Mouse (Mus musculus) liver, embryonic 13.5 days (tissue): ENCODE results near the gene Cdc42ep2. TPM values are rescaled to one million over a fixed set of nuclear protein-coding genes. Genes with fewer than 3 reads are reported as not detected.

ENCODE experiments used
- ATAC-seq: fragments of 200-750 bp; cut with Nextera tagmentation; 2 replicates; pipeline ENCODE4 v1.8.0; 2017; ENCODE audit warnings: low read depth, mild to moderate bottlenecking, moderate number of reproducible peaks, moderate library complexity
- DNase-seq: peaks from one replicate; pipeline ENCODE4 v3.0.0; 2022
- H3K27ac ChIP-seq: fragments of 300-500 bp; sonication (generic); 2 replicates; pipeline ENCODE4 v1.5.1; 2015; ENCODE audit warnings: moderate library complexity, mild to moderate bottlenecking, inconsistent platforms
- H3K27me3 ChIP-seq: fragments of 300-500 bp; sonication (generic); 2 replicates; pipeline ENCODE4 v1.6.1; 2015; ENCODE audit warnings: mild to moderate bottlenecking, inconsistent platforms
- H3K36me3 ChIP-seq: fragments of 300-500 bp; sonication (generic); 2 replicates; pipeline ENCODE4 v1.6.1; 2015; ENCODE audit warnings: mild to moderate bottlenecking, inconsistent platforms
- H3K4me1 ChIP-seq: fragments of 300-500 bp; sonication (generic); replicated peaks from 2 replicates; pipeline ENCODE4 v1.6.1; 2015; ENCODE audit warnings: inconsistent platforms
- H3K4me2 ChIP-seq: fragments of 300-500 bp; sonication (generic); 2 replicates; pipeline ENCODE4 v1.6.1; 2015; ENCODE audit warnings: inconsistent platforms, mild to moderate bottlenecking, moderate library complexity
- H3K4me3 ChIP-seq: fragments of 300-500 bp; sonication (generic); replicated peaks from 2 replicates; pipeline ENCODE4 v1.5.1; 2015; ENCODE audit warnings: mild to moderate bottlenecking, inconsistent platforms
- H3K9ac ChIP-seq: fragments of 300-500 bp; sonication (generic); 2 replicates; pipeline ENCODE4 v1.6.1; 2015; ENCODE audit warnings: mild to moderate bottlenecking, inconsistent platforms
- H3K9me3 ChIP-seq: fragments of 300-500 bp; sonication (generic); replicated peaks from 2 replicates; pipeline ENCODE4 v1.6.1; 2016; ENCODE audit warnings: inconsistent platforms
- WGBS: fragments of 180-500 bp; shearing (Covaris S2); methylation state at CpG from one replicate; pipeline ENCODE4 v1.1.7; 2015; ENCODE audit not compliant: insufficient replicate concordance; 5-methylcytosine and 5-hydroxymethylcytosine counted together
- polyA plus RNA-seq: library from polyadenylated mRNA; unstranded; fragments of >200 nt; fragmentation: Nextera tagmentation; extraction: Ambion mirVana; gene quantifications from 2 replicates; pipeline ENCODE4 v1.2.1, GENCODE M21; 2015

The Cdc42ep2 gene
- polyA plus RNA-seq, 1 experiment from 2014 or later = 2.7 TPM

DNA sequence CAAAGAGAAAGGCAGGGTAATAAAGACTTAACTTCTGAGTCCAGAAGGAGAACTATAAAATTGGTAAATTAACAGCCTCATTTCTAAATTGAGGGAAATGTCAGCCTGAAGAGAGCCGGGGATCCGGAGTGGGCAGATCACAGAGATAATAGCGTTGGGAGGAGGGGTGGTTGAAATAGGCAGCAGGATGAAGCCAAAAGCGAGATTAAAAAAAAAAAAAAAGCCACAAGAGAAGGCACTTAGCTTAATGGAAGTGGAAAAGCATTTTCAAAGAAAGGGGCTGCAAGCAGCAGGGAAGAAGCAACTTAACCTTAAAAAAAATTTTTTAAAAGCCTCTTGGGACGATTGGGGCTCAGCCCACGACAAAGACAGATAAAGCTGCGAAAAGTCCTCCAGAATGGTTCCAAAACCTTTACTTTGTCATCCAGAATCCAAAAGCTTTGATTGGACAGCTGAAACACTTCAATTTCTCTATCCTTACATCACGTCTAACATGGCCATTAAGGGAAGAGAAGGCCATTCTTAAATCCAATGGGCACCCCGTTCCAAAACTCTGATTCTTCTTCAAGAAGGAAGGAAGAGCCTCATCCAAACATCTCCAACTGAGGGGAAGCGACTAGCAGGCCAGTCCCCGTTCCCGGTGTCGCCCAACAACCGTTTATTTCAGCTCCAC lies 13.1 kb downstream of the Cdc42ep2 start:
- WGBS = under 1% methylated on average over 14 of the region's 14 CpGs
- DNase-seq = no peak
- H3K4me1 ChIP-seq = peaks cover 59% of the 10 kb centered on the region
- peak overlapping the region; percentile 92 for H3K27ac ChIP-seq
- ATAC-seq = no peak
- peak overlapping the region; percentile 99 for H3K9ac ChIP-seq
- no peaks in the 10 kb centered on the region for H3K9me3 ChIP-seq
- H3K4me2 ChIP-seq = peak overlapping the region; percentile 89
- peak overlapping the region; percentile 96 for H3K4me3 ChIP-seq
- H3K36me3 ChIP-seq = peaks cover 34% of the 10 kb centered on the region
- no peaks in the 10 kb centered on the region for H3K27me3 ChIP-seq

DNA sequence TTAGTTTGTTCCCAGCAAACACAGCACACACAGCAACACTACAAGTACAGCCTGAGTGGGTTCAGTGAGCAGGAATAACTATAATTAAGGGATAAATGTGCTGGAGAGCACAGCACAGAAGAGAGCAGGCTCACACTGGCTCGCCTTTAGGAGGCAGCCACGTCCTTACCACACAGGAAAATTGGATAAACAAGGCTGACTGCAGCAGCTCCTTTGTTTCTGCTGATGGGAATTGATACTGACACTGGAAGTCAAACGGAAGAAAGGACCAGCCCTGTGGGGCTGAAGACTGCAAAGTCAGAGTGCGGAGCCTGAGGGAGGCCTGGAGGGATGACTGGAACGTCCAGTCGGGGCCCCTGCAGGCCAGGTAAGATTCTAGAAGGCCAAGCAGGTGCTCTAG lies 14.4 kb downstream of the Cdc42ep2 start:
- Histone ChIP-seq H3K27ac (peak overlapping the region; percentile 49; the same call in 1 of the 2 replicates), H3K36me3 (peaks cover 35% of the 10 kb centered on the region), H3K9me3 (no peaks in the 10 kb centered on the region), H3K9ac (peak overlapping the region; percentile 40; the same call in 1 of the 2 replicates), H3K4me1 (peaks cover 54% of the 10 kb centered on the region), H3K4me2 (peak overlapping the region; percentile 89), H3K4me3 (peak overlapping the region; percentile 27; the same call in 1 of the 2 replicates), H3K27me3 (no peaks in the 10 kb centered on the region)
- DNase-seq (no peak), ATAC-seq (no peak)
- WGBS = 66% methylated on average over 6 of the region's 6 CpGs

DNA sequence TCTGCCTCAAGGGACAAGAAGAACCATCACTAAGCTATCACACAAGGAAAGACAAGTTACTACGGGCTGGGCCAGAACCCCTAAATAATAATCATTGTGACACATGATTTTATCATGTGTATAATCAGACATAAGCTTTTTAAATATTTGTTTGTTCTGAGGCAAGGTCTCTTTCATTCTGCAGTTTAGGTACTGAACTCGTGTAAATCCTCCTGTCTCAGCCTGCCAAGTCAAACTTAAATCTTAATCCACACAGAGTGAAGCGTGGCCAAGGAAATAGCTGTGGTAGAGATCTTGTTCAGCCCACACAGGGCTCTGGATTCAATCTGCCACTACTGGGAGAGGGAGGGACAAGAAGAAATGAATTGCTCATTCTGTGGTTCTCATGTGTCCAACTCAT lies 17.3 kb downstream of the Cdc42ep2 start:
- ATAC-seq = no peak
- WGBS = 81% methylated on average over 3 of the region's 3 CpGs
- DNase-seq = no peak
- H3K36me3 ChIP-seq = peaks cover 60% of the 10 kb centered on the region
- peaks cover 33% of the 10 kb centered on the region for H3K4me1 ChIP-seq
- no peak overlapping the region for H3K9ac ChIP-seq
- no peak overlapping the region for H3K4me2 ChIP-seq
- H3K4me3 ChIP-seq = no peak overlapping the region
- no peaks in the 10 kb centered on the region for H3K27me3 ChIP-seq
- H3K27ac ChIP-seq = no peak overlapping the region
- H3K9me3 ChIP-seq = no peaks in the 10 kb centered on the region

DNA sequence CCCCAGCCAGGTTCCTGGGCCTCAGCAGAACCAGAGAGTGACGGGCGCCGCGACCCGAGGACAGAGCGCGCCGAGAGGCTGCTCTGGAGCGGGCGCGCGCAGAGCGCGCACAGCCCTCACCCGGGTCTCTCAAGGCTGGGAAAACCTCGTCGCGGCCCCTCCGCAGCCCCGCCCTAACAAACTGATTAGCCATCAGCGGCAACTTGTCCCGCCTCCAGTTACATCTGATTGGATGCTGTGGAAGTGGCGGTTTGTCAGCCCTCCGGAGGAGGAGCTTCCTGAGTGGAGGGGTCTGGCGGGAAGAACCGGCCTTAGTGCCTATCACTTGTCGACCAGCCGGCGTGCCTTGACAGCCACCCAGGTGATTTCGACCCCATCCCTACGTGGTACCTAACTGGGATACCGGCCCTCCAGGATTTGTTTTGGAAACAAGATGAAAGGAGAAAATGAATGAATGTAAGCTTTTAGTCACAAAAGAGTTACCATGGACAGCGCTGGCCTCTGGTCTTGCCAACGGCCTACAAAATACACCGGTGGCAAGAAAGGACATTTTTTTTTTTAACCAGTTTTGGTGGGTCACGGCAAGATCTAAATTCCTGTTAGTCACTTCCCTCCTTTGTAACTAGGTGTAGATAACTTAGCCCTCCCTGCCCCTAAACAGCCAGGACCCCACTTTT lies 30.5 kb downstream of the Cdc42ep2 start, which contains the start of gene Tigd3:
Gene Tigd3, minus strand, starts transcription at position 148 of the 677 bp plus-strand sequence.
- Histone ChIP-seq H3K27me3 (no peaks in the 10 kb centered on the region; the same call in 1 of the 2 replicates), H3K27ac (peak within 1 kb of the TSS; percentile 86), H3K9ac (peak within 1 kb of the TSS; percentile 91), H3K4me2 (peak within 1 kb of the TSS; percentile 97), H3K9me3 (no peaks in the 10 kb centered on the region), H3K4me1 (peaks cover 47% of the 10 kb centered on the region), H3K4me3 (peak within 1 kb of the TSS; percentile 75), H3K36me3 (peaks cover 49% of the 10 kb centered on the region)
- ATAC-seq (peak; percentile 94), DNase-seq (peak; percentile 93)
- 4% methylated on average over 36 of the region's 36 CpGs for WGBS

DNA sequence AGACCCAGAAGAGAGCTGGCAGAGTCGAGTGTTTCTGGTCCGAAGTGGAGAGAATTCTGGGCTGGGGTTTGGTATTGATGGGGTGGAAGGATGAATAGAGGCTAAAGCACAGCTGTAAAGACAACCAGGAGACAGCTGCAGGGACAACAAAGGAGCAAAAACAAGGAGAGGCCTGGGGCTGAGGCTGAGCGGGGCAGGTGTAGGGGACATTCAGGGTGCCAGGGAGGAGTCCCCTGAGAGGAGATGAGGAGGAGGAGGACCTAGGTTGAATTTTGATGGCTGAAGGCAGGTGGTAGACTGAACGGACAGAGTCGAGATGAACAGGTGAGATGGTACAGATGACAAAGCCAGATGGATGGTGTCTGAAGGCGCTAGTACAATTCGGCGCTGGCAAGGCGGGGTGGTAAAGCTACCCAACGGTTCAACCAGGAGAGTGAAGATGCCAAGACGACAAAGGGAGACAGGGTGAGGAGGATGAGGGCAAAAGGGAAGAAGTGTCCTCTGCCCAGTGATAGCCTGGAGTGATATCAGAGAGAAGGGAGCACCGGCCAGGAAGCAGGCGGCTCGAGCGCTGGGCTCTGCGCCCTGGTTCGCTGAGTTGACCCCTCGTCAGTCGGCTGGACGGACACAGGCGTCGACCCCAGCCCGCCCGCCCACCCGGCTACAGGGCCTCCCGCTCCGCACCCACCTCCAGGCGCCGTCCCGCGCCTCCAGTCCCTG lies 31.2 kb downstream of the Cdc42ep2 start:
- Histone ChIP-seq H3K9me3 (no peaks in the 10 kb centered on the region), H3K4me2 (peak overlapping the region; percentile 97), H3K9ac (peak overlapping the region; percentile 91), H3K4me3 (peak overlapping the region; percentile 75), H3K27me3 (no peaks in the 10 kb centered on the region; the same call in 1 of the 2 replicates), H3K27ac (peak overlapping the region; percentile 86), H3K4me1 (peaks cover 47% of the 10 kb centered on the region), H3K36me3 (peaks cover 44% of the 10 kb centered on the region)
- ATAC-seq (peak; percentile 41), DNase-seq (no peak)
- 12% methylated on average over 28 of the region's 31 CpGs for WGBS

DNA sequence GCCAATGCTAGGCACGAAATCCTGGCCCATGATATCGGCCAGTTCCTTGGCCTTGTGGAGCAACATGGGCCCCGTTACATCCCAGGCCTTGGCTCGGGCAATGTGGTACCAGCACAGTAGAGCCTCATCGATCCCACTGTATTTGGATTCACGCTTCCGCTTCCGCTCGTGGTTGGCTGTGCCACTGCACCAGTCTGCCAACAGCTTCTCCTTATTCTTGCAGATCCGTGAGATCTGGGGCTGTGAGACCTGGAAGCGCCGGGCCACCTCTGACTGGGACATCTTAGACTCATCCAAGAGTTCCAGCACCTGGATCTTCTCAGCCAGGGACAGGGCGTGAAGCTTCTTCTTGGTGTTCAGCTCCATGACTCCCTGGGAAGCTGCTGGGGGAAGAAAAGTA lies 31.9 kb downstream of the Cdc42ep2 start:
- peak overlapping the region; percentile 91 for H3K9ac ChIP-seq

DNA sequence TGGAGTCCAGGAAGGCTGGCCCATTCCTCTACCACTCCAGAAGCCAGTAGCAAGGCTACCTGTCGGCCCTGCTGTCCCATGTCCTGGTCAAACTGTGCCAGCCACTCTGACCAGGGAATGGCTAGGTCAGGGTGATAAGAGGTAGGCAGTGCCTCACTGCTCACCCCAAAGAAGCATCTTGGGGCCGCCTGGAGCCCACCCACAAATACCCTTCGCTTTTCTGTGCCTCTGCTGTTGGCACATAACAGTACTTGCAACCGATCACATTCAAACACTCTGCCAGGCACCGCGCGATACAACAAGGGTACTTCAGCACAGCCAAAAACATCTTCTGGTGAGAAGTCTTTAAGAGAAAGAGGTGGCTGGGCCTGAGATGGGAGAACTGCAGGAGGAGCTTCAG lies 32.4 kb downstream of the Cdc42ep2 start:
- 0 out of 2 replicates have a peak overlapping the region, but pooled peaks have one; percentile 97 for H3K4me2 ChIP-seq
- ATAC-seq (no peak), DNase-seq (no peak)
- WGBS = 90% methylated on average over 7 of the region's 7 CpGs
- no peaks in the 10 kb centered on the region for H3K9me3 ChIP-seq
- no peak overlapping the region; the same call in 1 of the 2 replicates for H3K4me3 ChIP-seq
- H3K36me3 ChIP-seq = peaks cover 34% of the 10 kb centered on the region
- H3K4me1 ChIP-seq = peaks cover 55% of the 10 kb centered on the region
- H3K27me3 ChIP-seq = no peaks in the 10 kb centered on the region; the same call in 1 of the 2 replicates
- H3K9ac ChIP-seq = 0 out of 2 replicates have a peak overlapping the region, but pooled peaks have one; percentile 5
- 0 out of 2 replicates have a peak overlapping the region, but pooled peaks have one; percentile 6 for H3K27ac ChIP-seq

More for the DNA sequence above, 31.9 kb downstream of the Cdc42ep2 start:
- Histone ChIP-seq H3K4me3 (peak overlapping the region; percentile 75), H3K4me1 (peaks cover 53% of the 10 kb centered on the region), H3K36me3 (peaks cover 39% of the 10 kb centered on the region), H3K4me2 (peak overlapping the region; percentile 97), H3K9me3 (no peaks in the 10 kb centered on the region), H3K27me3 (no peaks in the 10 kb centered on the region; the same call in 1 of the 2 replicates), H3K27ac (no peak overlapping the region)
- ATAC-seq (no peak), DNase-seq (no peak)
- WGBS = 94% methylated on average over 13 of the region's 13 CpGs

DNA sequence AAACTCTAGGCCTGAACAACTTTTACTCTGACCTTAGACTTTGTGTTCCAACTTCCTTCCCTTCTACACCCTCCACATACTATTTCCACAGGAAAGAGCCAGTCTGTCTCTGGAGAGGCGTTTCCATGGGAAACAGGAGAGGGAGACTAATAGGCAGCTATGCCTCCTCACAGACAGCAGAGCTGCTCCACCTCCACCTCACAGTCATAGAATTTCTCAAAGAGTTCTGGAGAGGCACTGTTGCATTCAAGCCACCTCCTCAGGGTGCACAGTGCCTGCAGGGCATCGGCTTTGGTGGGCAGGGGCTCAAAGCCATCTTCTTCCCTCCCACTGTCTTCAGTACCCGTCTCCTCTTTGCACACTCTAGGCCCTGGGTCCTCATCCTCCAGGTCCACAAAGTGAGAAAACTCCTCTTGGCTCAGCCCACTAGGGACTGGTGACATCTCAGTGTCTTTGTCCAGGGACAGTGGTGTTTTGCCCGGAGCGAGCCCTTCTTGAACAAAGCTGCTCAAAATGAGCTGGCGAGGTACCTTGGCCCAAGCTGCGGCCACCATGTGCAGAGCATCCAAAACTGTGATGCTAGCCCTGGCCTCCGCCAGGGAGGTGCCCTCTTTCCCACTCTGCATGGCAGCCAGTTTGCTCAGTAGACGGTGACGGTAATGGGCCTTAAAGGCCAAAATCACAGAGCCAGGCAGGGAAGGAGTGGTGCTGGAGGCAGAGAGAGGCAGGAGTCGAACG lies 32.9 kb downstream of the Cdc42ep2 start:
- Histone ChIP-seq H3K9me3 (no peaks in the 10 kb centered on the region), H3K27ac (peak overlapping the region; percentile 6; the same call in 1 of the 2 replicates), H3K27me3 (no peaks in the 10 kb centered on the region; the same call in 1 of the 2 replicates), H3K4me2 (0 out of 2 replicates have a peak overlapping the region, but pooled peaks have one; percentile 97), H3K9ac (0 out of 2 replicates have a peak overlapping the region, but pooled peaks have one; percentile 5), H3K4me1 (peaks cover 61% of the 10 kb centered on the region), H3K4me3 (no peak overlapping the region), H3K36me3 (peaks cover 30% of the 10 kb centered on the region)
- ATAC-seq (no peak), DNase-seq (no peak)
- 88% methylated on average over 12 of the region's 12 CpGs for whole genome bisulfite sequencing

DNA sequence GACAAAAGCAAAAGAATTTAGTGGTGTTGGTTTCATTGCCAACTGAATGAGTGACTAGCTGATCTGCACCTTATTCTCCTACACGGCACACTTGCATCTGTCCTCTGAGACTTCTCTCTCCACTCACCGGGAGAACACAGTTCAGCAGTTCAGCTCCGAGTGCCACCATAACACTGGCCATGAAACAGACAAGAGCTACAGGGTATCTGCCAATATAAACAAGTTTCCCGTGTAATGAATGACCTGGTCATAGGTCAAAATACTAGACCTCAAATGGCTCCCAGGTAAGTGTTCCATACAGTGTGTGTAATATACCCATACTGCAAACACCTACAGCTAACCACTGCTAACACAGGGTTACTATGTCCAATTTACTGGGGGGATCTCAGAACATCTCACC lies 35.4 kb downstream of the Cdc42ep2 start:
- no peak for DNase-seq
- H3K27ac ChIP-seq = no peak overlapping the region
- H3K4me2 ChIP-seq = no peak overlapping the region
- H3K9me3 ChIP-seq = no peaks in the 10 kb centered on the region
- no peak for ATAC-seq
- peaks cover 12% of the 10 kb centered on the region for H3K36me3 ChIP-seq
- no peaks in the 10 kb centered on the region; the same call in 1 of the 2 replicates for H3K27me3 ChIP-seq
- 73% methylated on average over 4 of the region's 4 CpGs for WGBS
- H3K9ac ChIP-seq = no peak overlapping the region
- no peak overlapping the region for H3K4me3 ChIP-seq
- H3K4me1 ChIP-seq = peaks cover 68% of the 10 kb centered on the region

DNA sequence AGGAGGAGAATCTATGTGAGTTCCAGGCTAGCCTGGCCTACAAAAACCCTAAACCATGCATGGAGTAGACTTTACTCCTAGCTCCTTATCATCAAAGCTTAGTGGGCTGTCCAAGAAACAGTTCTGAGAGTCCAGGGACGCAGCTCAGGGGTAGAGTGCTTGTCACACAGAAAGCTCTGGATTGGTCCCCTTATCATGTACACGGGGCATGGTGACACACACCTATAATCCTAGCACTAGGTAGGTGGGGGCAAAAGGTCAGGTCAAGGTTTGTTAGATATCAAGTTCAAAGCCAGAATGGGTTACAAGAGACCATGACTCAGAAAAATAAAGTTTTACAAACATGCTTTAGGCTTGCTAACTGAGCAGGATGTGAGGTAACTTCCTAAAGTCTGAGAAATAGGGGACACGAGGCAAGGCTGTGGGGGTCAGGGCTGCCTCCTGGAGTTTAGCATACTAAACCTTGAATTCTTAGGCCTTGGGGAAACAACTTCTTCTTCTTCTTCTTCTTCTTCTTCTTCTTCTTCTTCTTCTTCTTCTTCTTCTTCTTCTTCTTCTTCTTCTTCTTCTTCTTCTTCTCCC lies 37.3 kb downstream of the Cdc42ep2 start:
- Histone ChIP-seq H3K27ac (0 out of 2 replicates have a peak overlapping the region, but pooled peaks have one; percentile 26), H3K36me3 (peaks cover 6% of the 10 kb centered on the region), H3K4me2 (no peak overlapping the region), H3K9ac (no peak overlapping the region), H3K27me3 (no peaks in the 10 kb centered on the region), H3K4me1 (peaks cover 68% of the 10 kb centered on the region), H3K4me3 (no peak overlapping the region), H3K9me3 (no peaks in the 10 kb centered on the region)
- WGBS = 40% methylated on average over 3 of the region's 3 CpGs
- ATAC-seq (no peak), DNase-seq (no peak)
